Mouse (Mus musculus): ENCODE measurements around the gene Tpbg. TPM values are rescaled to one million over a fixed set of nuclear protein-coding genes. Genes with fewer than 3 reads are reported as not detected.
"Not testable (repeated sequence)": the region's sequence is repeated elsewhere in the genome, so short reads cannot be mapped to it uniquely, and the experiment has no call there.

Tpbg gene
- total RNA-seq (2014; fragmentation: Nextera tagmentation) (not detected in 2 replicates), total RNA-seq (2017) (0.06 and 0.11 TPM in 2 replicates), polyA plus RNA-seq (2012) (not detected in 2 replicates)

GRCm38 (mm10) chr9:85842351-85843011 is at the start of gene Tpbg:
Gene Tpbg (plus strand): TSS chr9:85842380.
- ATAC-seq (ENCODE audit: extremely low read depth, insufficient number of reproducible peaks, low FRiP score, poor library complexity, severe bottlenecking) = no peak

DNA sequence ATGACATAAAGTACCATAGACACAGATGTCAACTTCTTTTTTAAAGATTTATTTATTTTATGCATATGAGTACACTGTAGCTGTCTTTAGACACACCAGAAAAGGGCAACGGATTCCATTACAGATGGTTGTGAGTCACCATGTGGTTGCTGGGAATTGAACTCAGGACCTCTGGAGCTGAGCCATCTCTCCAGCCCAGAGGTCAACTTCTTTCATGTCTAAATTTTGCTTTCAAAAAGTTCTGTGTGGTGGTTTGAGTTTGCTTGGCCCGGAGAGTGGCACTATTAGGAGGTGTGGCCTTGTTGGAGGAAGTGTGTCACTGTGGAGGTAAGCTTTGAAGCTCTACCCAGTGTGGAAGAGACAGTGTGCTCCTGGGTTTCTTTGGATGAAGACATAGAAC is 40.2 kb upstream of the Tpbg start:
- H3K36me3 ChIP-seq (replicated peaks); H3K27me3 ChIP-seq (ENCODE audit: insufficient read depth, low read length); H3K9me3 ChIP-seq (replicated peaks); H3K4me1 ChIP-seq (ENCODE audit: insufficient read depth, low read depth, low read length); ATAC-seq (ENCODE audit: extremely low read depth, insufficient number of reproducible peaks, low FRiP score, poor library complexity, severe bottlenecking); DNase-seq (ENCODE audit: low spot score); H3K4me3 ChIP-seq (ENCODE audit: low read depth, low read length): not testable (repeated sequence)

More at GRCm38 (mm10) chr9:85842351-85843011, at the start of gene Tpbg:
- no peak for DNase-seq (ENCODE audit: low spot score)
- Histone ChIP-seq H3K4me1 (ENCODE audit: insufficient read depth, low read depth, low read length) (no peaks in the 10 kb centered on the region), H3K27me3 (ENCODE audit: insufficient read depth, low read length) (no peaks in the 10 kb centered on the region), H3K4me3 (ENCODE audit: low read depth, low read length) (no peak within 1 kb of the TSS; the same call in 1 of the 2 replicates), H3K9me3 (replicated peaks) (peaks cover 26% of the 10 kb centered on the region), H3K36me3 (replicated peaks) (no peaks in the 10 kb centered on the region)
- no peak for TF ChIP-seq POLR2AphosphoS5 (IDR thresholded peaks at IDR 0.05; ENCODE audit: insufficient replicate concordance, low read depth, low read length)
- no peak for TF ChIP-seq GATA2 (IDR thresholded peaks at IDR 0.05; ENCODE audit: borderline replicate concordance, low read depth, low read length)
- no peak for TF ChIP-seq TAL1 (conservative IDR thresholded peaks at IDR 0.05; ENCODE audit: low read depth, low read length)
- no peak for TF ChIP-seq CTCF (IDR thresholded peaks at IDR 0.05; ENCODE audit: low read depth, low read length)
- no peak for TF ChIP-seq GATA1 (IDR thresholded peaks at IDR 0.05; ENCODE audit: borderline replicate concordance, low read length)

DNA sequence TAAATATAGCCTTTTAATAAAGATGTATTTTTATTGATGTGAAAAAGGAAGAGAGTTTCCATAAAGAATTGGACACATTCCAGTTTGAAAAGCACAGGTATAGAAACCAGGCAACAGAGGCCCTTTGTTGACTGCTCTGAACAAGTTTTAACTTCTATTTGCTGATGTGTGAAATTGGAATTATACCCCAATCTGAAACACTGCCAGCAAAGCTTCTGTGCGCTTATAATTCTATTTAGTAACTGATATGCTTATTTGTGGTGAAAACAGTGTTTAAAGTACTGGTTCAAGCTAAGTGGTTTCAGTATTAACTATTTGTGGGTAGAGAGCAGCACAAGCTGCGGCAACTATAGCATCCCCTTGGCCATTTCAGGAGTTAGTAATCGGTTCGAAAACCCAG is 39.6 kb upstream of the Tpbg start:
- H3K9me3 ChIP-seq (replicated peaks) = no peaks in the 10 kb centered on the region
- DNase-seq (ENCODE audit: low spot score) (no peak), ATAC-seq (ENCODE audit: extremely low read depth, insufficient number of reproducible peaks, low FRiP score, poor library complexity, severe bottlenecking) (no peak)
- no peaks in the 10 kb centered on the region for H3K36me3 ChIP-seq (replicated peaks)
- H3K4me3 ChIP-seq (ENCODE audit: low read depth, low read length) = no peak overlapping the region
- H3K4me1 ChIP-seq (ENCODE audit: insufficient read depth, low read depth, low read length) = no peaks in the 10 kb centered on the region
- H3K27me3 ChIP-seq (ENCODE audit: insufficient read depth, low read length) = no peaks in the 10 kb centered on the region
- no peak for TF ChIP-seq GATA2 (IDR thresholded peaks at IDR 0.05; ENCODE audit: borderline replicate concordance, low read depth, low read length)
- TF ChIP-seq POLR2AphosphoS5 (IDR thresholded peaks at IDR 0.05; ENCODE audit: insufficient replicate concordance, low read depth, low read length) = no peak

GRCm38 (mm10) chr9:85806411-85806810 is 35.8 kb upstream of the Tpbg start:
- Histone ChIP-seq H3K4me3 (ENCODE audit: low read depth, low read length) (no peak overlapping the region), H3K27me3 (ENCODE audit: insufficient read depth, low read length) (no peaks in the 10 kb centered on the region), H3K36me3 (replicated peaks) (no peaks in the 10 kb centered on the region), H3K4me1 (ENCODE audit: insufficient read depth, low read depth, low read length) (no peaks in the 10 kb centered on the region), H3K9me3 (replicated peaks) (no peaks in the 10 kb centered on the region)
- no peak for ATAC-seq (ENCODE audit: extremely low read depth, insufficient number of reproducible peaks, low FRiP score, poor library complexity, severe bottlenecking)
- no peak for DNase-seq (ENCODE audit: low spot score)
- TF ChIP-seq GATA2 (IDR thresholded peaks at IDR 0.05; ENCODE audit: borderline replicate concordance, low read depth, low read length) (no peak), CTCF (IDR thresholded peaks at IDR 0.05; ENCODE audit: low read depth, low read length) (no peak), GATA1 (IDR thresholded peaks at IDR 0.05; ENCODE audit: borderline replicate concordance, low read length) (no peak), POLR2AphosphoS5 (IDR thresholded peaks at IDR 0.05; ENCODE audit: insufficient replicate concordance, low read depth, low read length) (no peak), TAL1 (conservative IDR thresholded peaks at IDR 0.05; ENCODE audit: low read depth, low read length) (no peak)

- Histone ChIP-seq H3K4me1 (ENCODE audit: insufficient read depth, low read depth, low read length) (no peaks in the 10 kb centered on the region), H3K27me3 (ENCODE audit: insufficient read depth, low read length) (no peaks in the 10 kb centered on the region), H3K9me3 (replicated peaks) (no peaks in the 10 kb centered on the region), H3K4me3 (ENCODE audit: low read depth, low read length) (no peak overlapping the region), H3K36me3 (replicated peaks) (no peaks in the 10 kb centered on the region)
- TF ChIP-seq POLR2AphosphoS5 (IDR thresholded peaks at IDR 0.05; ENCODE audit: insufficient replicate concordance, low read depth, low read length) = no peak
- TF ChIP-seq GATA2 (IDR thresholded peaks at IDR 0.05; ENCODE audit: borderline replicate concordance, low read depth, low read length) = no peak
- no peak for TF ChIP-seq TAL1 (conservative IDR thresholded peaks at IDR 0.05; ENCODE audit: low read depth, low read length)
- TF ChIP-seq CTCF (IDR thresholded peaks at IDR 0.05; ENCODE audit: low read depth, low read length) = no peak
- no peak for TF ChIP-seq GATA1 (IDR thresholded peaks at IDR 0.05; ENCODE audit: borderline replicate concordance, low read length)
- DNase-seq (ENCODE audit: low spot score) (no peak), ATAC-seq (ENCODE audit: extremely low read depth, insufficient number of reproducible peaks, low FRiP score, poor library complexity, severe bottlenecking) (no peak)
Observed at GRCm38 (mm10) chr9:85809246-85809645, 32.9 kb upstream of the Tpbg start.

- no peak for TF ChIP-seq CTCF (IDR thresholded peaks at IDR 0.05; ENCODE audit: low read depth, low read length)
- TF ChIP-seq POLR2AphosphoS5 (IDR thresholded peaks at IDR 0.05; ENCODE audit: insufficient replicate concordance, low read depth, low read length) = no peak
- TF ChIP-seq GATA2 (IDR thresholded peaks at IDR 0.05; ENCODE audit: borderline replicate concordance, low read depth, low read length) = no peak
- no peak for TF ChIP-seq TAL1 (conservative IDR thresholded peaks at IDR 0.05; ENCODE audit: low read depth, low read length)
- TF ChIP-seq GATA1 (IDR thresholded peaks at IDR 0.05; ENCODE audit: borderline replicate concordance, low read length) = no peak
- no peak overlapping the region for H3K4me3 ChIP-seq (ENCODE audit: low read depth, low read length)
- no peaks in the 10 kb centered on the region for H3K9me3 ChIP-seq (replicated peaks)
- H3K36me3 ChIP-seq (replicated peaks) = no peaks in the 10 kb centered on the region
- H3K27me3 ChIP-seq (ENCODE audit: insufficient read depth, low read length) = no peaks in the 10 kb centered on the region
- no peak for DNase-seq (ENCODE audit: low spot score)
- no peaks in the 10 kb centered on the region for H3K4me1 ChIP-seq (ENCODE audit: insufficient read depth, low read depth, low read length)
- no peak for ATAC-seq (ENCODE audit: extremely low read depth, insufficient number of reproducible peaks, low FRiP score, poor library complexity, severe bottlenecking)
Observed at GRCm38 (mm10) chr9:85820829-85821228, 21.4 kb upstream of the Tpbg start.

All from G1E (cell line).